Mouse (Mus musculus): ENCODE measurements at regions not wholly inside any gene's neighbourhood (a gene's known extent, or its start where the extent isn't known, plus 50 kb on each side); places are given as distances from the start of the nearest gene placed in this dataset.
A peak's percentile ranks its signal among the peaks of the same experiment; 100 is the strongest.

DNA sequence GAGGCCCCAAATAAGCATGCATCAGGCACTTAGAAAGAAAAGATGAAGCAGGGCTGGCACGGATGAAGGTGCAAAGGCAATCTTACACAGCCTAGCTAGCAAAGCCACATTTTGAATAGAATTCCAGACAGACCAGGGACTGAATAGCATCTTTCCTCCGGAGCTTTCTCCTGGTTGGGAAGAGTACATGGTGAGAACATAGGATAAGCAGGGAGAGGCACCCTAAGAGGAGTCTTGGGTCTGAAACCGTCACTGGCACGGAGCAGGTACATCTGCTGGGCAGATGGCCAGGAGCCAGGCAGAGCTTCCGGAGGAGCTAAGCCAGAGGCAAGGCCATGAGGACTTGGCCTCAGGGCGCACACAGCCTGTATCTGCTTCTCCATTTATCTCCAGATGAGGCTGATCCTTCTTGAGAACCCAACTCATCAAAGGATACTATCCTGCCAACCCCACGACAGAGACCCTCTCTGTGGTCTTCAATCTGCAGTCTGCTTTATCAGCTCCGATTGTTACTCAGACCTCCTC lies 70.4 kb upstream of the Ccn6 start:
- H3K27ac ChIP-seq: no peak overlapping the region
- WGBS: 54% methylated on average over 8 of the region's 8 CpGs

GRCm38 (mm10) chr10:39233191-39233590 lies 69.6 kb upstream of the Ccn6 start:
- Histone ChIP-seq H3K4me1 (replicated peaks) (peaks cover under 1% of the 10 kb centered on the region), H3K27me3 (no peaks in the 10 kb centered on the region), H3K27ac (no peak overlapping the region), H3K4me3 (no peak overlapping the region), H3K9ac (no peak overlapping the region), H3K9me3 (replicated peaks) (no peaks in the 10 kb centered on the region), H3K4me2 (no peak overlapping the region), H3K36me3 (no peaks in the 10 kb centered on the region)
- no peak for ATAC-seq (replicated peaks; ENCODE audit: insufficient number of reproducible peaks, insufficient read depth, low FRiP score, low read depth)
- WGBS: 77% methylated on average over 7 of the region's 7 CpGs

More for the DNA sequence above, 70.4 kb upstream of the Ccn6 start:
- no peak for ATAC-seq (replicated peaks; ENCODE audit: insufficient number of reproducible peaks, insufficient read depth, low FRiP score, low read depth)
- no peak overlapping the region for H3K4me2 ChIP-seq
- H3K4me3 ChIP-seq: no peak overlapping the region
- H3K9me3 ChIP-seq (replicated peaks): no peaks in the 10 kb centered on the region
- no peaks in the 10 kb centered on the region for H3K36me3 ChIP-seq
- H3K9ac ChIP-seq: no peak overlapping the region
- no peaks in the 10 kb centered on the region for H3K27me3 ChIP-seq
- no peaks in the 10 kb centered on the region; the same call in 1 of the 2 replicates for H3K4me1 ChIP-seq (replicated peaks)

DNA sequence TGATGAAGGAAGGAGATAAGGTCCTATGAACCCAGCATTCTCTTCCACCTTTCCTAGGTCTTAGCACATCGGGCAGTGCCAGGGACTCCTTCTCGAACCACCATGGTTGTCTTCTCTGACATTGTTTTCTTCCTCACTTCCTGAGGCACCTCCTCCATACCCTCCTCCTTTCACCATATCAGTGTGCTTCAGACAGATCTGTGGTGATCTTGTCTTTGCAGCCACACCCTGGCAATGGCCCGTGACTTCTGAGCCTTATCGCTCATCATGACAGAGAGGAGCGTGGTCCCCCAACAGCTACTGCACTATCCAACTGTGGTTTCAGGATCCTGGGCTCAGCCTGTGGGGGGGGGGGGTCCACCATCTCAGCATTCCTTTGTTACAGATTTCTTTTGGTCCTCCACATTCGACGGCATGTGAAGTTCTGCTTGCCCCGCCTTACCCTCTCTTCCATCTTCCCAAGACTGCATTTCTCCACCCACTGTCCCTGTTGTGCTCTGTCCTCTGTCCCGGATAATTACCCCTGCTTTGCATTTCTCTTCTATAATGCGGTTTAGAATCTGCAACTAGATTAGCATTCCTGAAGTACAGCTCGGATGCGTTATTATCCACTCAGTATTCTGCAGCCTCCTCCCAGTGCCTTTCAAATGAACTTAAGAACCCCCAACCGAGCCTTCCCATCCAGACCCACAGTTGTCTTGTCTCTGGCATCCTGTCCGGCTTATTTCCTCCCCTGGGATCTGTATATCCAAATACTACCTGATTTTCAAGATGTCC lies 67.2 kb upstream of the Ccn6 start:
- Histone ChIP-seq H3K4me1 (replicated peaks) (peaks cover 16% of the 10 kb centered on the region), H3K36me3 (no peaks in the 10 kb centered on the region), H3K27me3 (no peaks in the 10 kb centered on the region), H3K4me3 (no peak overlapping the region), H3K9me3 (replicated peaks) (no peaks in the 10 kb centered on the region), H3K4me2 (no peak overlapping the region), H3K9ac (no peak overlapping the region), H3K27ac (no peak overlapping the region)
- WGBS: 68% methylated on average over 14 of the region's 14 CpGs
- ATAC-seq (replicated peaks; ENCODE audit: insufficient number of reproducible peaks, insufficient read depth, low FRiP score, low read depth): no peak

GRCm38 (mm10) chr10:39229233-39229632 lies 65.6 kb upstream of the Ccn6 start:
- WGBS: 94% methylated on average over 4 of the region's 4 CpGs
- H3K27ac ChIP-seq: no peak overlapping the region

DNA sequence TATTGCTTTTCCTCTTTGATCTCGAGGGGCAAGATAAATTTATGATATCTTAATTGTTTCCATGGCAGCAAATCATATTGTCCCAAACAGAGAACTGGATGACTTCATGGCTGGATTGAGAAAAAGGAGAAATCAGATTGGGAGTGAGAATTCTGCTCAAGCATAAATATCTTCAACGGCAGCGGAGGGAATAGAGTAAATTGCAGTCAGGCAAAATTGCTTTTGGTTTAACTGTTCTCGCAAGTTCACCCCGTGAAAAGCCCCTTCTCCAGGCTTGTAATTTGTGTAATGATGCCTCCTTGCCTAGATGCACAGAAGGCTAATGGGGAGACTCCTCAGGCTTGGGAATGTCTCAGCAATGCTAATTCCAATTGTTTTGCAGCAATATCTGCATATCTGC lies 64.4 kb upstream of the Ccn6 start:
- no peak for ATAC-seq (replicated peaks; ENCODE audit: insufficient number of reproducible peaks, insufficient read depth, low FRiP score, low read depth)

More at GRCm38 (mm10) chr10:39229233-39229632, 65.6 kb upstream of the Ccn6 start:
- ATAC-seq (replicated peaks; ENCODE audit: insufficient number of reproducible peaks, insufficient read depth, low FRiP score, low read depth): no peak
- H3K9ac ChIP-seq: no peak overlapping the region
- no peaks in the 10 kb centered on the region for H3K36me3 ChIP-seq
- H3K4me2 ChIP-seq: no peak overlapping the region
- no peaks in the 10 kb centered on the region for H3K9me3 ChIP-seq (replicated peaks)
- no peaks in the 10 kb centered on the region for H3K27me3 ChIP-seq
- H3K4me3 ChIP-seq: no peak overlapping the region
- H3K4me1 ChIP-seq (replicated peaks): peaks cover 16% of the 10 kb centered on the region

DNA sequence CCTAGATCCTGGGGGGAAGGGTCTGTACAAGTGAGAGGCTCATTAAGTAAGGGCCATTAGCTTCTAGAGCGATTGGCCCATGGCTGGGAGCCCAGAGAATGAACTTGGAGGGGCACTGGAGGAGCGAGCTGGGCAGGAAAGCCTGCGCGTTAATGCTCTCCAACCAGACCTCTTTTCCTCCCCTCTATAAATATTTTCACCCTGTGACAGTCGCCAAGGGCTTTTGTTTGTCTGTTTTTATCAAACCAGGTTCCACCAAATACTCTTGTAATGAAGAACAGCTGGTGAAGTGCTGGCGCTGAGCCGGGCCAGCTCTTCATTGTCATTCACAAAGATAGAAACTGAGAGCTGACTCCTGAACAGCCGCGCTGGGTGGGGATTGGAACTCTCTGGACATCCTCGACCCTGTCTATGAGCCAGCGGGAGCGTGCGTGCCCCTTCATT lies 63.9 kb upstream of the Ccn6 start:
- Histone ChIP-seq H3K9ac (no peak overlapping the region), H3K4me2 (peak overlapping the region; percentile 47), H3K4me3 (peak overlapping the region; percentile 25; the same call in 1 of the 2 replicates)

More for the DNA sequence above, 64.4 kb upstream of the Ccn6 start:
- H3K4me3 ChIP-seq: no peak overlapping the region
- H3K4me1 ChIP-seq (replicated peaks): peaks cover 16% of the 10 kb centered on the region
- no peaks in the 10 kb centered on the region for H3K36me3 ChIP-seq
- no peaks in the 10 kb centered on the region for H3K27me3 ChIP-seq
- no peaks in the 10 kb centered on the region for H3K9me3 ChIP-seq (replicated peaks)
- H3K27ac ChIP-seq: no peak overlapping the region
- H3K9ac ChIP-seq: no peak overlapping the region
- WGBS: 57% methylated on average over 5 of the region's 5 CpGs
- peak overlapping the region; percentile 47 for H3K4me2 ChIP-seq

DNA sequence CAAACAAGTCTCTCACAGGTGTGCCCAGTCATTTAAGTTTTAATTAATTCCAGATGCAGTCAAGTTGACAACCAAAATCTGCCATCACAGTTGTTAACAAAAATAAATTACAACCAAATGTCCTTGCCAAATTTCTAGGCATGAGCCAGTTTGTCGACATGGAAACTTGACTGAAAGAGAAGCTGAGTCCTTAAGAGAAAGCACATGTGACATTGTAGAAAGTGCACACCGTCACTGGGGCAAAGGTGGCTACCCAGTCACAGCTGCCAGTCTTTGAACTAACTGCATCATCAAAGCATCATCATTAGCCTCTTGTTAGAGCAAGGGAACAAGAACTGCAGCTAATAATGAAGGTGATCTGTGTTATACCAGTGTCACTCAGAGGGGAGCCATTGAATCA lies 62.9 kb upstream of the Ccn6 start:
- Histone ChIP-seq H3K36me3 (no peaks in the 10 kb centered on the region), H3K27ac (no peak overlapping the region), H3K4me1 (replicated peaks) (peaks cover 16% of the 10 kb centered on the region), H3K9ac (no peak overlapping the region), H3K27me3 (no peaks in the 10 kb centered on the region), H3K4me2 (no peak overlapping the region), H3K4me3 (no peak overlapping the region), H3K9me3 (replicated peaks) (no peaks in the 10 kb centered on the region)
- 60% methylated on average over 2 of the region's 2 CpGs for WGBS
- ATAC-seq (replicated peaks; ENCODE audit: insufficient number of reproducible peaks, insufficient read depth, low FRiP score, low read depth): no peak

More for the DNA sequence above, 63.9 kb upstream of the Ccn6 start:
- H3K4me1 ChIP-seq (replicated peaks): peaks cover 16% of the 10 kb centered on the region
- no peaks in the 10 kb centered on the region for H3K36me3 ChIP-seq
- H3K27me3 ChIP-seq: no peaks in the 10 kb centered on the region
- WGBS: 19% methylated on average over 13 of the region's 13 CpGs
- no peaks in the 10 kb centered on the region for H3K9me3 ChIP-seq (replicated peaks)
- 0 out of 2 replicates have a peak, but pooled peaks have one; percentile 39 for ATAC-seq (replicated peaks; ENCODE audit: insufficient number of reproducible peaks, insufficient read depth, low FRiP score, low read depth)
- no peak overlapping the region for H3K27ac ChIP-seq

DNA sequence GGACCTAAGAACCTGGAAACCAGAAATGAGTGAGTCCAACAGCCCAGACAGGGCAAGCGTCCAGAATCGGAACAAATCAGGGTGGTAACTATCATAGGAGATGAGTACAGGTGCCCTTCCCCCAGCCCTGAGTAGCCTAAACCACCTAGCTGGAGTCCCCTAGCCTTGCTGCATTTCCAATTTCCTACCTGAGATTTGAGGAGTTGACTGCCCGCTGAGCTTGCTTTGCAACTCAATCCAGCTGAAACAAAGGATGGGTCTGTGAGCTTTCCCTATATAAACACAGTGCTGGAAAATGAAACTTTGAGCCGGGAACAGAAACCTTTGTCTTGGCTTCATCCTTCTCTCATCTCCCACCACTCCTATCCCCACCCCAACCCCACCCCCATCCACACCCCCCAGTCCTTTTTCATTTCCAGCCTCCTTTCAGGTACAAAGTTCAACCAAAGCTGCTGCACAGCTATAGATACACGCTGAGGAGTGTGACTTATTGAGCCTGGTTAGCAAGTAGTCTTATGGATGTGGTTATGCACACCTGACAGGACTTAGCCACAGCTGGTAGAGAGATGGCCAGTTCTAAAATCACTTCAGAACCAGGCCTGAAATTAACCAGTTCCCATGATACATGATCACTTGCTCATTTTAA lies 61.0 kb upstream of the Ccn6 start:
- Histone ChIP-seq H3K4me3 (no peak overlapping the region), H3K4me2 (no peak overlapping the region), H3K36me3 (no peaks in the 10 kb centered on the region), H3K4me1 (replicated peaks) (peaks cover 16% of the 10 kb centered on the region), H3K9me3 (replicated peaks) (no peaks in the 10 kb centered on the region), H3K27ac (no peak overlapping the region), H3K9ac (no peak overlapping the region), H3K27me3 (no peaks in the 10 kb centered on the region)
- no peak for ATAC-seq (replicated peaks; ENCODE audit: insufficient number of reproducible peaks, insufficient read depth, low FRiP score, low read depth)
- WGBS: 56% methylated on average over 5 of the region's 5 CpGs

GRCm38 (mm10) chr10:39221028-39221427 lies 57.4 kb upstream of the Ccn6 start:
- H3K36me3 ChIP-seq: no peaks in the 10 kb centered on the region
- no peaks in the 10 kb centered on the region for H3K4me1 ChIP-seq (replicated peaks)
- no peak overlapping the region for H3K4me2 ChIP-seq
- no peaks in the 10 kb centered on the region for H3K9me3 ChIP-seq (replicated peaks)
- 89% methylated on average over 2 of the region's 2 CpGs for WGBS
- no peaks in the 10 kb centered on the region for H3K27me3 ChIP-seq
- no peak overlapping the region for H3K4me3 ChIP-seq
- ATAC-seq (replicated peaks; ENCODE audit: insufficient number of reproducible peaks, insufficient read depth, low FRiP score, low read depth): no peak
- H3K27ac ChIP-seq: no peak overlapping the region
- H3K9ac ChIP-seq: no peak overlapping the region

GRCm38 (mm10) chr10:39219366-39219765 lies 55.8 kb upstream of the Ccn6 start:
- H3K27ac ChIP-seq: no peak overlapping the region
- H3K4me1 ChIP-seq (replicated peaks): no peaks in the 10 kb centered on the region
- no peak for ATAC-seq (replicated peaks; ENCODE audit: insufficient number of reproducible peaks, insufficient read depth, low FRiP score, low read depth)
- no peak overlapping the region for H3K4me2 ChIP-seq
- H3K9ac ChIP-seq: no peak overlapping the region
- no peaks in the 10 kb centered on the region for H3K36me3 ChIP-seq
- H3K27me3 ChIP-seq: no peaks in the 10 kb centered on the region
- H3K4me3 ChIP-seq: no peak overlapping the region
- WGBS: 81% methylated on average over 2 of the region's 2 CpGs
- H3K9me3 ChIP-seq (replicated peaks): no peaks in the 10 kb centered on the region

GRCm38 (mm10) chr10:39218151-39218550 lies 54.6 kb upstream of the Ccn6 start:
- no peaks in the 10 kb centered on the region for H3K27me3 ChIP-seq
- no peaks in the 10 kb centered on the region for H3K9me3 ChIP-seq (replicated peaks)
- ATAC-seq (replicated peaks; ENCODE audit: insufficient number of reproducible peaks, insufficient read depth, low FRiP score, low read depth): no peak
- H3K27ac ChIP-seq: no peak overlapping the region
- H3K4me2 ChIP-seq: no peak overlapping the region
- 69% methylated on average over 5 of the region's 5 CpGs for WGBS
- H3K36me3 ChIP-seq: no peaks in the 10 kb centered on the region
- H3K9ac ChIP-seq: no peak overlapping the region
- H3K4me1 ChIP-seq (replicated peaks): no peaks in the 10 kb centered on the region
- no peak overlapping the region for H3K4me3 ChIP-seq

All from heart, embryonic 15.5 days (tissue).